Mouse (Mus musculus) heart, embryonic 12.5 days (tissue): ENCODE measurements around the gene Tnni1. TPM values are rescaled to one million over a fixed set of nuclear protein-coding genes. Genes with fewer than 3 reads are reported as not detected.

Experiments
- ATAC-seq: fragments of 200-750 bp; cut with Nextera tagmentation; 2 replicates; pipeline ENCODE4 v1.8.0; 2017; ENCODE audit warnings: moderate TSS enrichment, moderate library complexity; ENCODE audit not compliant: insufficient number of reproducible peaks, low FRiP score
- H3K27ac ChIP-seq: fragments of 300-500 bp; sonication (generic); 2 replicates; pipeline ENCODE4 v1.5.1; 2016; ENCODE audit warnings: mild to moderate bottlenecking, moderate library complexity; ENCODE audit not compliant: poor library complexity, severe bottlenecking
- H3K27me3 ChIP-seq: fragments of 300-500 bp; sonication (generic); replicated peaks from 2 replicates; pipeline ENCODE4 v1.6.1; 2016; ENCODE audit warnings: mild to moderate bottlenecking, moderate library complexity
- H3K36me3 ChIP-seq: fragments of 300-500 bp; sonication (generic); 2 replicates; pipeline ENCODE4 v1.6.1; 2016; ENCODE audit warnings: mild to moderate bottlenecking, moderate library complexity
- H3K4me1 ChIP-seq: fragments of 300-500 bp; sonication (generic); replicated peaks from 2 replicates; pipeline ENCODE4 v1.6.1; 2016; ENCODE audit warnings: mild to moderate bottlenecking
- H3K4me2 ChIP-seq: fragments of 300-500 bp; sonication (generic); 2 replicates; pipeline ENCODE4 v1.6.1; 2016; ENCODE audit warnings: mild to moderate bottlenecking, moderate library complexity
- H3K4me3 ChIP-seq: fragments of 300-500 bp; sonication (generic); 2 replicates; pipeline ENCODE4 v1.5.1; 2016; ENCODE audit warnings: mild to moderate bottlenecking
- H3K9ac ChIP-seq: fragments of 300-500 bp; sonication (generic); 2 replicates; pipeline ENCODE4 v1.6.1; 2016; ENCODE audit warnings: mild to moderate bottlenecking, moderate library complexity
- H3K9me3 ChIP-seq: fragments of 300-500 bp; sonication (generic); replicated peaks from 2 replicates; pipeline ENCODE4 v1.6.1; 2016; ENCODE audit warnings: mild to moderate bottlenecking, moderate library complexity
- WGBS: fragments of 180-500 bp; shearing (Covaris S2); methylation state at CpG from one replicate; pipeline ENCODE4 v1.1.7; 2016; 5-methylcytosine and 5-hydroxymethylcytosine counted together
- polyA plus RNA-seq: library from polyadenylated mRNA; unstranded; fragments of >200 nt; fragmentation: Nextera tagmentation; extraction: Ambion mirVana; gene quantifications from 2 replicates; pipeline ENCODE4 v1.2.1, GENCODE M21; 2016

Gene Tnni1
- polyA plus RNA-seq, 1 experiment from 2014 or later = 3,113 TPM

DNA sequence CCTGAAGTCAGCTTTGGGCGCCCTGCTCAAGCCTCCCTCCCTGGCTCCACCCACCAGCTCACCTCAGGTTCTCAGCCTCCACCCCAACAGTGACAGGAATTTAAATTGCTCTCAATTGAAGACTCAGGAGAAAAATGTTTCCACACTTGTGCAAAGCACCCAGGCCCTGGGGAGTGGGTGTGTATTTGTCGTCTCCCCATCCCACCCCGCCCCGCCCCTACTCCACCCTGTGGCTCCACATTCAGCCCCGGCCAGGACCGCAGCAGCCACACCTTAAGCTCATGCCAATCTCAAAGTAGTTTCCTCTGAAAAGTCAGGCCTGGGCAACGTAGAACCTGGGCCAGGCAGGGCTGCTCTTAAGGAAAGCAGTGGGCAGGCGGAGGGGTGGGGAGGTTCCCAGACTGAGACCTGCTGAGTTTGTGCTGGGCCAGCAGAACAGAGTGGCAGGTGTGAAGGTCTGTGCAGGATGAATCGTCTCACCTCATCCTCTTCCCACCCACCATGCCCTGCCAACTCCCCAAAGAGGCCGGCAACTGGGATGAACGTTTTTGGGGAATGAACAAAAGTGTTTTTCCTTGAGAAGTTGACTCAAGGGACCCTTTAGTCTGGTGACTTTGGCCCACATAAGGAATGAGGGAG is 78.0 kb downstream of the Tnni1 start:
- no peaks in the 10 kb centered on the region for H3K9me3 ChIP-seq
- H3K9ac ChIP-seq = no peak overlapping the region
- H3K27me3 ChIP-seq = no peaks in the 10 kb centered on the region
- H3K4me2 ChIP-seq = no peak overlapping the region
- H3K36me3 ChIP-seq = peaks cover 12% of the 10 kb centered on the region
- no peak overlapping the region for H3K4me3 ChIP-seq
- ATAC-seq = no peak
- H3K4me1 ChIP-seq = peaks cover 41% of the 10 kb centered on the region
- WGBS = 59% methylated on average over 11 of the region's 11 CpGs
- no peak overlapping the region for H3K27ac ChIP-seq

- Histone ChIP-seq H3K9me3 (no peaks in the 10 kb centered on the region), H3K4me1 (peaks cover 41% of the 10 kb centered on the region), H3K4me3 (no peak overlapping the region), H3K36me3 (no peaks in the 10 kb centered on the region), H3K27me3 (no peaks in the 10 kb centered on the region), H3K27ac (no peak overlapping the region), H3K4me2 (no peak overlapping the region), H3K9ac (no peak overlapping the region)
- ATAC-seq = no peak
- 88% methylated on average over 7 of the region's 7 CpGs for WGBS
These were observed 79.3 kb downstream of the Tnni1 start for GRCm38 (mm10) chr1:135858533-135858932.

Other genes with a start within 250 kb of the Tnni1 start
- 38.9 and 45.1 TPM in 2 replicates for gene Nav1, start 172.1 kb upstream of the Tnni1 start, polyA plus RNA-seq
- gene Csrp1, start 59.4 kb upstream of the Tnni1 start, polyA plus RNA-seq = 266 and 270 TPM in 2 replicates
- gene Phlda3, start 13.3 kb upstream of the Tnni1 start, polyA plus RNA-seq = 73.0 and 74.1 TPM in 2 replicates
- gene Lad1, start 39.2 kb downstream of the Tnni1 start, polyA plus RNA-seq = 3.0 and 3.3 TPM in 2 replicates
- 5,319 and 5,490 TPM in 2 replicates for gene Tnnt2, start 56.9 kb downstream of the Tnni1 start, polyA plus RNA-seq
- 0.04 and 0.08 TPM in 2 replicates for gene Pkp1, start 139.8 kb downstream of the Tnni1 start, polyA plus RNA-seq
- 0.06 TPM in 1 of 2 replicates, not detected in the other for gene Igfn1, start 226.9 kb downstream of the Tnni1 start, polyA plus RNA-seq
- gene Tmem9, start 228.7 kb downstream of the Tnni1 start, polyA plus RNA-seq = 126 and 131 TPM in 2 replicates